Mouse (Mus musculus): ENCODE measurements around the gene Bcar1.

DNA sequence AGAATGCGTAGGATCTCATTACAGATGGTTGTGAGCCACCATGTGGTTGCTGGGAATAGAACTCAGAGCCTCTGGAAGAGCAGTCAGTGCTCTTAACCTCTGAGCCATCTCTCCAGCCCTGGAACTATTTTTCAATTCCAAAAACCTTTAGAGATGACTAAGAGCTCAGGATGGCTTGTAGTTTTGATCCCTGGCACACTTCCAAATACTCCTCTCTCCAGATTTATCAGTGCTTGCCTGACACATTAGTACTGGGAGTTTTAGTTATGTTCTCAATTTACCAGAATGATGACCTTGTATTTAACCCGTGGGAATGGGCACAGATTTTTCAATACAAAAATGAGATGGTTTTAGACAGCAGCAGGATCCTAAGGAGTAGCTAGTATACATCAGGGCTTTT lies 76.9 kb downstream of the Bcar1 start:
- TF ChIP-seq CTCF (IDR thresholded peaks at IDR 0.05; ENCODE audit: borderline replicate concordance, control insufficient read depth, extremely low read depth, insufficient read depth, low read length, poor library complexity), result no peak
- TF ChIP-seq POLR2A (IDR thresholded peaks at IDR 0.05; ENCODE audit: control insufficient read depth, extremely low read depth, insufficient read depth, low read length, poor library complexity), result no peak
